Mouse (Mus musculus): Measurements from ENCODE around the gene Rassf5. TPM values are rescaled to one million over a fixed set of nuclear protein-coding genes. Genes with fewer than 3 reads are reported as not detected.
A peak's percentile ranks its signal among the peaks of the same experiment; 100 is the strongest.
"Not testable (repeated sequence)": the region's sequence is repeated elsewhere in the genome, so short reads cannot be mapped to it uniquely, and the experiment has no call there.

Gene Rassf5
- polyA plus RNA-seq, 1 experiment from 2014 or later: 1.00 TPM

DNA sequence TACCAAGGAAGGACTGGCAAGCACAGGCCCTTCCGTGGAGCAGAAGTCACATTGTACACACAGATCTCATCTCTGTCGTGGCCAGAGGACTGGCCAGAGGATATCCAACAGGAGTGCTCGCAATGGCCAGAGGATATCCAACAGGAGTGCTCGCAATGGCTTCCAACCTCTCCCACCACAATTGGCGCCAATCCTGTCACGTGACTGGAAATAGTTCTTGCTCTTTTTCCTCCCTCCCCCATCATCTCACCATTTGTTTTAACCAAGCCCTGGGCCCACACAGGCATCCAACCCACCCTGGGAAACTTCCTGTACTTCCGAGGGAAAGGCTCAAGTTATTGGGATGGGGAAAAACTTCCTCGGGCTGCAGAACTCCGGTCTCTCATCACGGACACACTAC lies 23.7 kb upstream of the Rassf5 start:
- 86% methylated on average over 10 of the region's 10 CpGs for WGBS
- DNase-seq (ENCODE audit: low spot score, missing footprints): no peak
- Histone ChIP-seq H3K27me3 (ENCODE audit: control insufficient read depth, insufficient read depth, low read length) (no peaks in the 10 kb centered on the region), H3K4me2 (no peak overlapping the region), H3K4me1 (ENCODE audit: control insufficient read depth, insufficient read depth, low read length) (peaks cover 5% of the 10 kb centered on the region; the same call in 1 of the 2 replicates), H3K36me3 (ENCODE audit: control insufficient read depth, insufficient read depth, low read length) (no peaks in the 10 kb centered on the region), H3K9me3 (ENCODE audit: control insufficient read depth, low read length) (no peaks in the 10 kb centered on the region), H3K9ac (ENCODE audit: low read length) (no peak overlapping the region), H3K4me3 (ENCODE audit: low read depth, low read length) (no peak overlapping the region), H3K27ac (ENCODE audit: low read depth, low read length) (no peak overlapping the region)
- ATAC-seq (ENCODE audit: low FRiP score): no peak

DNA sequence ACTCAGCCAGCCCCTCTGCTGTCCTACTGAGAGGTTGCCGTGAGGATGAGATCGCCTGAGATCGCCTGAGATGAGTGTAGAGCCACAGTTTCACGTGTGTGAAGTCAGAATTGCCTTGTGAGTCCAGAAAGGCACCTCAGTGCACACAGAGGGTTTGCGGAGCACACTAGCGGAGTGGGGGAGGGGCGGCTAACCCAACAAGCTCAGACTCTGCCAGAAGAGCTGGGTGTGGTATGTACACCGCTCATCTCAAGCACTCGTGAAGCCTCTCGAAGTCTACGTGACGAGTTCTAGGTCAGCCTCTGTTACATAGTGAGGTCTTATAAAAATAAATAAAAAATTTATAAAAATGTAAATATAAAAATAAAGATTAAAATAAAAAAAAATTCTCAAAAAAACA lies 18.8 kb upstream of the Rassf5 start:
- Histone ChIP-seq H3K9ac (ENCODE audit: low read length) (no peak overlapping the region), H3K4me1 (ENCODE audit: control insufficient read depth, insufficient read depth, low read length) (no peaks in the 10 kb centered on the region), H3K27ac (ENCODE audit: low read depth, low read length) (no peak overlapping the region), H3K4me3 (ENCODE audit: low read depth, low read length) (no peak overlapping the region), H3K36me3 (ENCODE audit: control insufficient read depth, insufficient read depth, low read length) (no peaks in the 10 kb centered on the region), H3K27me3 (ENCODE audit: control insufficient read depth, insufficient read depth, low read length) (no peaks in the 10 kb centered on the region), H3K4me2 (no peak overlapping the region), H3K9me3 (ENCODE audit: control insufficient read depth, low read length) (no peaks in the 10 kb centered on the region)
- WGBS: 74% methylated on average over 12 of the region's 12 CpGs
- ATAC-seq (ENCODE audit: low FRiP score) (no peak), DNase-seq (ENCODE audit: low spot score, missing footprints) (no peak)

DNA sequence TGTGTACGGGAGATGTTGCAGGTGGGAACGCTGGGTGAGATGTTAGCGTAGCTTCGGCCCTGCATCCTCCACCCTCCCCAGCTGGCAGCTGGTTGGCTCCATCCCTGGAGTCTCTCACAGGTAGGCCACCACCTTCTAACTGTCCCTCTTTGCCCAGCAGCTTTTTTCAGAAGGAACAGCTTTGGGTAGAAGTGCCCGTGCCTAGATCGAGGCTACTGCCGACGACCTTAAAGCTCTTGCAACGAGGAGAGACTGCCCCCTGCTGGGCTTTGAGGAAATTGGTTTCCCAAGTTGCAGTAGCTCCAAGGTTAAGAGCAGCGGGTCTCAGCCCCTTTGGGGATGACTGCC lies 15.2 kb upstream of the Rassf5 start:
- no peak overlapping the region for H3K27ac ChIP-seq (ENCODE audit: low read depth, low read length)
- no peak overlapping the region for H3K9ac ChIP-seq (ENCODE audit: low read length)
- DNase-seq (ENCODE audit: low spot score, missing footprints) (peak; percentile 95), ATAC-seq (ENCODE audit: low FRiP score) (peak; percentile 27; the same call in 1 of the 2 replicates)
- H3K9me3 ChIP-seq (ENCODE audit: control insufficient read depth, low read length): no peaks in the 10 kb centered on the region
- no peak overlapping the region for H3K4me3 ChIP-seq (ENCODE audit: low read depth, low read length)
- H3K4me1 ChIP-seq (ENCODE audit: control insufficient read depth, insufficient read depth, low read length): no peaks in the 10 kb centered on the region
- no peaks in the 10 kb centered on the region for H3K27me3 ChIP-seq (ENCODE audit: control insufficient read depth, insufficient read depth, low read length)
- H3K36me3 ChIP-seq (ENCODE audit: control insufficient read depth, insufficient read depth, low read length): no peaks in the 10 kb centered on the region
- WGBS: 38% methylated on average over 10 of the region's 10 CpGs
- no peak overlapping the region for H3K4me2 ChIP-seq

DNA sequence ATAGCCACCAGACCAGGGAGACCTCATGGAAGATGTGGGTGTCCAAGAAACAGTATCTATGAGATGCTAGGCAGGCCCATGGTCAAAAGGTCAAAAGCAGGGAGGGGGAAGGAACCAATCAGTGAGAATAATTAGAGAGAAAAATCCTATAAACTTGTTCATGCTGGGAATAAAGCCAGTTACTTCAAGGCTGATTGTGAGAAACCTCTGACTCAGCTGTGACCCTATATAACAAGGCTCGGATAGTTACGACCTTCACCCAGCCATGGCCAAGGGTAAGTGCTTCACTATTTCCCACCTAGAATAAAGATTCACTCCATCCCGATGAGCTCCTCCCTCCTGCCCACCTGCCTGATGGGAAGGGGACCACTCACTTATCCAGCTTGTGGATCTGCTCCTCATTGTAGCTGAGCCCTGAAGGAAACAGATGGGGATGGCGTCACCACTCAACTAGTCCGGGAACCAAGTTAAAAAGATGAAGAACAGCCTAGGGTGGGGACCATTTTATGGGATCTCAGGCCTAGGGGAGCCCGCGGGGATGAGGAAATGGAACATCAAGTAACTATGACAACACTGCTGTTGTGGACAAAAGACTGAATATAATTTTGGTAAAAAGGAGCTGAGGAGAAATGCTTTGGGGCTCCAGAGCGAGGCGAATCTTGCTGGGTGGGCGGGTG lies 14.7 kb upstream of the Rassf5 start:
- no peaks in the 10 kb centered on the region for H3K27me3 ChIP-seq (ENCODE audit: control insufficient read depth, insufficient read depth, low read length)
- no peak overlapping the region for H3K4me3 ChIP-seq (ENCODE audit: low read depth, low read length)
- WGBS: 72% methylated on average over 10 of the region's 10 CpGs
- H3K4me1 ChIP-seq (ENCODE audit: control insufficient read depth, insufficient read depth, low read length): no peaks in the 10 kb centered on the region
- ATAC-seq (ENCODE audit: low FRiP score) (no peak), DNase-seq (ENCODE audit: low spot score, missing footprints) (no peak)
- no peaks in the 10 kb centered on the region for H3K9me3 ChIP-seq (ENCODE audit: control insufficient read depth, low read length)
- no peak overlapping the region for H3K9ac ChIP-seq (ENCODE audit: low read length)
- H3K27ac ChIP-seq (ENCODE audit: low read depth, low read length): no peak overlapping the region
- no peak overlapping the region for H3K4me2 ChIP-seq
- H3K36me3 ChIP-seq (ENCODE audit: control insufficient read depth, insufficient read depth, low read length): no peaks in the 10 kb centered on the region

DNA sequence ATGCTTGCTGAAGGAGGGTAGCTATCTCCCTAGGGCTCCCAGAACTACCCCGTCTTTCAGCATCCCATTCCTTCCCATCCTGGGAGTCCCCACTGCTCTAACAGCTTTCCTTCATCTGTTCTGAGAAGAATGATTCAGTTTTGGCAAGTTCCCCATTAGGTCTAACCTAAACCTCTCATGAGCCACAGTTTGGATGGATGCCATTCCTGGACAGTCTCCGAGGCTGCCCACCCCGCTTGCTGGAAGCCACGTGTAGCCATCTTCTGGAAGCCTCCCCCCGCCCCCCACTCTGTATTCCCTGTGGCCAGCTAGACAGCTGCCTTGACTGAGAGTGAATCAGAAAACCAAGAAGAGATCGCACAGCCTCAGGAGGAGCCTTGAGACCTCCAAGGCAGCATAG lies 12.2 kb upstream of the Rassf5 start:
- Histone ChIP-seq H3K4me3 (ENCODE audit: low read depth, low read length) (no peak overlapping the region), H3K27me3 (ENCODE audit: control insufficient read depth, insufficient read depth, low read length) (no peaks in the 10 kb centered on the region), H3K27ac (ENCODE audit: low read depth, low read length) (no peak overlapping the region), H3K36me3 (ENCODE audit: control insufficient read depth, insufficient read depth, low read length) (no peaks in the 10 kb centered on the region), H3K9ac (ENCODE audit: low read length) (no peak overlapping the region), H3K9me3 (ENCODE audit: control insufficient read depth, low read length) (no peaks in the 10 kb centered on the region), H3K4me2 (no peak overlapping the region), H3K4me1 (ENCODE audit: control insufficient read depth, insufficient read depth, low read length) (no peaks in the 10 kb centered on the region)
- 85% methylated on average over 6 of the region's 6 CpGs for WGBS
- ATAC-seq (ENCODE audit: low FRiP score): no peak
- DNase-seq (ENCODE audit: low spot score, missing footprints): no peak

DNA sequence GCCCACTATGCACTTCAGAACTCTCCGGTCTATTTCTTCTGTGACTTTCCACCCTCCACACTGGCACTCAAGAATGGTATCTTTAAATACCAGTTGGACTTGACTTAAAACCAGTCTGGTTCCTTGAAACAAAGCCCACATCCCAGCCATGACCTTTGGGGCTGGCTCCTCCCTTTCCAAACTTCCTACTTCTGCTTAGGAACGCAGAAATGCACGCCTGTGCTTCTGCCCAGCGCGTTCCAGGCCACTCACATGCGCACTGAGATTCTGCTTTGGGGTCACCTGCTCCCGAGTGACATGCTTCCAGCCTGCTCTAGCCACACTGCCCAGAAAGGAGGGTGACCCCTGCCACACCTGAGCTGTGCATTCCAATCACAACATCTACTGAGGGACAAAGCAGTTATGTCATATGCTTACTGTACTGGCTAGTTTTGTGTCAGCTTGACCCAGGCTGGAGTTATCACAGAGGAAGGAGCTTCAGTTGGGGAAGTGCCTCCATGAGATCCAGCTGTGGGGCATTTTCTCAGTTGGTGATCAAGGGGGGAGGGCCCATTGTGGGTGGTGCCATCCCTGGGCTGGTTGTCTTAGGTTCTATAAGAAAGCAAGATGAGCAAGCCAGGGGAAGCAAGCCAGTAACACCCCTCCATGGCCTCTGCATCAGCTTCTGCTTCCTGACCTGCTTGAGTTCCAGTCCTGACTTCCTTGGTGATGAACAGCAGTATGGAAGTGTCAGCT lies 7.6 kb upstream of the Rassf5 start:
- WGBS: 88% methylated on average over 7 of the region's 7 CpGs
- H3K36me3 ChIP-seq (ENCODE audit: control insufficient read depth, insufficient read depth, low read length); H3K4me3 ChIP-seq (ENCODE audit: low read depth, low read length); H3K4me2 ChIP-seq; H3K4me1 ChIP-seq (ENCODE audit: control insufficient read depth, insufficient read depth, low read length); H3K27ac ChIP-seq (ENCODE audit: low read depth, low read length); ATAC-seq (ENCODE audit: low FRiP score); H3K27me3 ChIP-seq (ENCODE audit: control insufficient read depth, insufficient read depth, low read length); H3K9me3 ChIP-seq (ENCODE audit: control insufficient read depth, low read length); H3K9ac ChIP-seq (ENCODE audit: low read length); DNase-seq (ENCODE audit: low spot score, missing footprints): not testable (repeated sequence)

DNA sequence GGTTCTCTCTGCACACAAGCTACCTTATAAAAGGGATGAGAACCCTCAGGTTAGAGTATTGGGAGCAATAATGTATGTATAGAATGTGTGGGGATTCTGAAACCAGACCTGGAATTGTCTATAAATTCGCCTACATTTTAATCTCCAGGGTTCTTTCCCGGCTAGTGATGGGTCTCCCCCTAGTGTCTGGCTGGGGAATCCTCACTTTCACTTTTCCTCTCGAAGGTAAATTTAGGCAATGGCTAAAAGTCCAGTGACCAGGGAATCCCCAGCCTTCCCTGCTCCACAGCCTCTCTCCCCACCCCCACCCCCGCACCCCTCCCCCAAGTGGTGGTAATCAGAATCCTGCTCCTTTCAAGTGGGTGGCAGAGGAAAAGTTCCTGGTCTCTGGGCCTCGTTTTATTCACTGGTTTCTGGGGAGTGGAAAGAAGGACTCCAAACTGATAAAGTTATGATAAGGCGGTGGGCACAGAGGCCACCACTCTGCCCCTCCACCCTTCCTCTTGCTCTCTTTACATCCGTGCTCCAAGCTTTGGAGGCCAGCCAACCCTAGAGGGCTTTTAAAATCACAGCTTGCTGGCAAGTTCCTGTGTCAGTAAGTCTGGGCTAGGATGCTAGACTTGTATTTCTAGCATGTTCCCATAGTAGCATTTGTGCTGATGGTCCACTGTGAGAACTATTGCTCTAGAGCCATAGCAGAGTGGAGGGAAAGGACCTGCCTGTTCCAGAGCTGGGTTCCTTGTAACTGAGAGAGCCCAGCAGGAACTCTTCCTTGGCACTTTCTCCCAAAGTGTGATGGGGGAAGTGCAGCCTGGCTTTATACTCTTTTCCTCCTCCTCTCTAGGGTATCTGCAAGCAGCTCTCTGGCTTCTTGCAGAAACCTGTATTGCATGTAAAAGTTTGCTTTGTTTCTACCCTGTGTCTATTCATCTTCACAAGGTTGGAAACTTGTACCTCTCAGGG lies 1.7 kb upstream of the Rassf5 start:
- WGBS: 16% methylated on average over 7 of the region's 7 CpGs
- Histone ChIP-seq H3K27ac (ENCODE audit: low read depth, low read length) (no peak overlapping the region), H3K4me3 (ENCODE audit: low read depth, low read length) (no peak overlapping the region), H3K27me3 (ENCODE audit: control insufficient read depth, insufficient read depth, low read length) (peaks cover 31% of the 10 kb centered on the region), H3K9me3 (ENCODE audit: control insufficient read depth, low read length) (no peaks in the 10 kb centered on the region), H3K4me2 (no peak overlapping the region), H3K9ac (ENCODE audit: low read length) (no peak overlapping the region), H3K4me1 (ENCODE audit: control insufficient read depth, insufficient read depth, low read length) (peaks cover 13% of the 10 kb centered on the region), H3K36me3 (ENCODE audit: control insufficient read depth, insufficient read depth, low read length) (no peaks in the 10 kb centered on the region)
- DNase-seq (ENCODE audit: low spot score, missing footprints) (no peak), ATAC-seq (ENCODE audit: low FRiP score) (peak; percentile 8; the same call in 1 of the 2 replicates)

DNA sequence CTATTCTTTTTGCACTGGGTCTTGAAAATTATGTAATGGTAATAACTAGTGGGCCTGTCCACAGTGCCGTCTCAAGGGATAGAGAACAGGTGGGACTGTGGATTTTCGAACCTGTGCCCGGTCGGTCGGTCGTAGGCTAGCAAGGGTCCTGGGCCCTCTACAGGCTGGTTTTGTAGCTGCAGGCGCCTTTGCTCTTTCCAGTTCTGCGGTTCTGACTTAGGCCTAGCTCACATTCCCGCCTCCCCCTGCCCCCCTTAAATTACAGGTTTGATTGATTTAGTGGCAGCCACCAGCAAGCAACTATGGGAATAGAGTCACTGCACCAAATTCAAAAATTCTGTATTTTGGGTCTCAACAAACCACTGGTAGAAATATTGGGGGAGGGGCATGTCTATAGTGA lies 868 bp upstream of the Rassf5 start:
- Histone ChIP-seq H3K4me1 (ENCODE audit: control insufficient read depth, insufficient read depth, low read length) (peaks cover 13% of the 10 kb centered on the region), H3K9me3 (ENCODE audit: control insufficient read depth, low read length) (no peaks in the 10 kb centered on the region), H3K27ac (ENCODE audit: low read depth, low read length) (no peak overlapping the region), H3K27me3 (ENCODE audit: control insufficient read depth, insufficient read depth, low read length) (peaks cover 31% of the 10 kb centered on the region), H3K4me3 (ENCODE audit: low read depth, low read length) (peak overlapping the region; percentile 64; the same call in 1 of the 2 replicates), H3K36me3 (ENCODE audit: control insufficient read depth, insufficient read depth, low read length) (no peaks in the 10 kb centered on the region), H3K9ac (ENCODE audit: low read length) (no peak overlapping the region), H3K4me2 (peak overlapping the region; percentile 98)
- ATAC-seq (ENCODE audit: low FRiP score): peak; percentile 47
- peak; percentile 92 for DNase-seq (ENCODE audit: low spot score, missing footprints)
- WGBS: 7% methylated on average over 9 of the region's 9 CpGs

All from midbrain, embryonic 11.5 days (tissue).